Mouse (Mus musculus) G1E (cell line): Measurements from ENCODE around the gene Glrp1.

ENCODE experiments used
- CTCF ChIP-seq: IDR thresholded peaks from 2 replicates; pipeline ENCODE4 v1.5.1; 2012; ENCODE audit warnings: low read depth, low read length, inconsistent platforms, mixed read lengths
- GATA1 ChIP-seq: IDR thresholded peaks from 2 replicates; pipeline ENCODE4 v1.6.1; 2012; ENCODE audit warnings: borderline replicate concordance, low read length, inconsistent platforms, mixed read lengths
- POLR2AphosphoS5 ChIP-seq: IDR thresholded peaks from 2 replicates; pipeline ENCODE4 v1.6.1; 2012; ENCODE audit warnings: low read depth, low read length, inconsistent platforms; ENCODE audit not compliant: insufficient replicate concordance

GRCm38 (mm10) chr1:88459655-88460054 is 50.2 kb downstream of the Glrp1 start:
- no peak for TF ChIP-seq CTCF
- no peak for TF ChIP-seq POLR2AphosphoS5
- no peak for TF ChIP-seq GATA1
